14 mouse cellular contexts compared by ENCODE assay signal in genomic region chr7:46572803-46573594, GRCm38 (mm10).
A peak's percentile ranks its signal among the peaks of the same experiment; 100 is the strongest.
DNase-seq lines count a peak whose midpoint lies in the region; ATAC-seq lines count a peak whose summit lies in the region.
"Had no signal": no experiment of that assay in that cellular context is flagged by ENCODE, and none has a peak within 500 bp of the region (broad histone marks: within the 10 kb centered on the region; RNA-seq: fewer than 3 reads in every experiment).

No protein-coding gene starts in this region.

- no peak for ATAC-seq in embryonic facial prominence, embryonic 14.5 days (ENCODE audit: low read depth)
- ATAC-seq: Patski had no signal

- no peak overlapping the region for H3K4me3 ChIP-seq in embryonic facial prominence, embryonic 14.5 days (ENCODE audit: low read depth, low read length)
- H3K4me3 ChIP-seq: heart, adult 2 months; megakaryocyte, embryonic 14.5 days had no signal

- no peak overlapping the region for H3K27ac ChIP-seq in embryonic facial prominence, embryonic 14.5 days (replicated peaks; ENCODE audit: low read depth, low read length)
- H3K27ac ChIP-seq: heart, adult 2 months had no signal

- peak; percentile 76 for DNase-seq in left cerebral cortex, postnatal 4 days
- DNase-seq in left cerebral cortex, postnatal 10 days (ENCODE audit: extremely low spot score in 1 of 2, low spot score in 2 of 2): no peak
- DNase-seq in embryonic facial prominence, embryonic 14.5 days (ENCODE audit: low spot score): peak; percentile 29
- peak; percentile 41 for DNase-seq in mesoderm, embryonic 11.5 days (ENCODE audit: low read depth, low spot score)
- peak; percentile 59 for DNase-seq in retina, postnatal 1 day
- no peak for DNase-seq in ovary, postnatal 14 days (ENCODE audit: low spot score)
- DNase-seq in adrenal gland, adult (ENCODE audit: inconsistent age in 2 of 2, low spot score in 1 of 2): no peak
- DNase-seq in yolk sac, embryonic 10.5 days (ENCODE audit: low spot score): no peak
- DNase-seq: adrenal gland, postnatal 25 days; heart, adult 2 months; kidney, postnatal 25 days; thymus, adult 18-20 months had no signal

- H3K36me3 ChIP-seq in embryonic facial prominence, embryonic 14.5 days (ENCODE audit: control insufficient read depth, insufficient read depth, low read length): no peaks in the 10 kb centered on the region

- no peaks in the 10 kb centered on the region for H3K4me1 ChIP-seq in embryonic facial prominence, embryonic 14.5 days (ENCODE audit: control insufficient read depth, insufficient read depth, low read length)

- intact Hi-C loops in left cerebral cortex, postnatal 4 days (cut with DNase I): no loop called here
- intact Hi-C loops in left cerebral cortex, postnatal 10 days (cut with DNase I): loop anchor here (1.0 kb wide), 1 partner anchor 32 kb away; no protein-coding TSS in a partner anchor

- H3K27me3 ChIP-seq in embryonic facial prominence, embryonic 14.5 days (replicated peaks; ENCODE audit: control insufficient read depth, insufficient read depth, low read length): no peaks in the 10 kb centered on the region
- H3K27me3 ChIP-seq: megakaryocyte, embryonic 14.5 days; Patski had no signal

- H3K4me2 ChIP-seq in embryonic facial prominence, embryonic 14.5 days (ENCODE audit: low read depth, low read length): no peak overlapping the region

- H3K9ac ChIP-seq in embryonic facial prominence, embryonic 14.5 days (ENCODE audit: low read depth, low read length): no peak overlapping the region

- 74% methylated on average over 15 of the region's 15 CpGs for WGBS in embryonic facial prominence, embryonic 14.5 days

- H3K9me3 ChIP-seq in embryonic facial prominence, embryonic 14.5 days (ENCODE audit: control insufficient read depth, low read length): no peaks in the 10 kb centered on the region
- H3K9me3 ChIP-seq: megakaryocyte, embryonic 14.5 days had no signal

Comparison
In these comparisons a context has a peak if more than half of its experiments do, and no peak if none do; other contexts are left out.
1. DNase-seq: peak in left cerebral cortex, postnatal 4 days (single experiment), embryonic facial prominence, embryonic 14.5 days (single experiment), mesoderm, embryonic 11.5 days (single experiment) and retina, postnatal 1 day (single experiment); none in left cerebral cortex, postnatal 10 days (0 of 2), ovary, postnatal 14 days (single experiment), adrenal gland, adult (0 of 2) and yolk sac, embryonic 10.5 days (single experiment).